Mouse (Mus musculus) brain, embryonic 18.5 days (tissue): ENCODE results near the gene Chil1.

Source experiments
- DNase-seq: peaks from one replicate; pipeline ENCODE4 v3.0.0-alpha.2; 2012; ENCODE audit warnings: low read depth, low spot score

The Chil1 gene

GRCm38 (mm10) chr1:134168985-134169697, 12.8 kb upstream of the Chil1 start:
- no peak for DNase-seq

GRCm38 (mm10) chr1:134173081-134173480, 8.9 kb upstream of the Chil1 start:
- no peak for DNase-seq

- DNase-seq, result no peak
Observed at GRCm38 (mm10) chr1:134177976-134178375, 4.0 kb upstream of the Chil1 start.

GRCm38 (mm10) chr1:134184089-134184488, 2.1 kb downstream of the Chil1 start:
- DNase-seq, result no peak

- no peak for DNase-seq
Observed at GRCm38 (mm10) chr1:134188217-134188616, 6.2 kb downstream of the Chil1 start.

- no peak for DNase-seq
Observed at GRCm38 (mm10) chr1:134188989-134189729, 7.2 kb downstream of the Chil1 start.

GRCm38 (mm10) chr1:134191192-134191591, 9.2 kb downstream of the Chil1 start:
- DNase-seq, result no peak

GRCm38 (mm10) chr1:134192024-134192423, 10.0 kb downstream of the Chil1 start:
- no peak for DNase-seq

GRCm38 (mm10) chr1:134193126-134193525, 11.2 kb downstream of the Chil1 start, which contains the start of gene Mybph:
Mybph (plus strand) TSS chr1:134193448.
- DNase-seq, result no peak

- DNase-seq, result no peak
Observed at GRCm38 (mm10) chr1:134193674-134194197, 11.8 kb downstream of the Chil1 start.

- DNase-seq, result no peak
Observed at GRCm38 (mm10) chr1:134194298-134195022, 12.5 kb downstream of the Chil1 start.

GRCm38 (mm10) chr1:134195117-134195516, 13.1 kb downstream of the Chil1 start:
- no peak for DNase-seq

GRCm38 (mm10) chr1:134195571-134195970, 13.6 kb downstream of the Chil1 start:
- DNase-seq, result no peak

GRCm38 (mm10) chr1:134195979-134196378, 14.0 kb downstream of the Chil1 start:
- DNase-seq, result no peak

- DNase-seq, result no peak
Observed at GRCm38 (mm10) chr1:134196386-134196785, 14.4 kb downstream of the Chil1 start.

- DNase-seq, result no peak
Observed at GRCm38 (mm10) chr1:134197325-134197982, 15.5 kb downstream of the Chil1 start.

- DNase-seq, result no peak
Observed at GRCm38 (mm10) chr1:134198197-134198995, 16.4 kb downstream of the Chil1 start.

- no peak for DNase-seq
Observed at GRCm38 (mm10) chr1:134200481-134200880, 18.5 kb downstream of the Chil1 start.

GRCm38 (mm10) chr1:134200998-134201686, 19.2 kb downstream of the Chil1 start:
- DNase-seq, result no peak
